Mouse (Mus musculus) lung, postnatal 0 days (tissue): ENCODE results near the gene Acsbg2. TPM values are rescaled to one million over a fixed set of nuclear protein-coding genes. Genes with fewer than 3 reads are reported as not detected.

ENCODE experiments used
- ATAC-seq: fragments of 200-750 bp; cut with Nextera tagmentation; 2 replicates; pipeline ENCODE4 v1.8.0; 2017; ENCODE audit warnings: moderate library complexity
- DNase-seq: peaks from one replicate; pipeline ENCODE4 v3.0.0-alpha.2; 2016; ENCODE audit warnings: low spot score
- H3K27ac ChIP-seq: fragments of 300-500 bp; sonication (generic); 2 replicates; pipeline ENCODE4 v1.5.1; 2014; ENCODE audit warnings: antibody characterized with exemption, mild to moderate bottlenecking, low read length, mixed read lengths
- H3K27me3 ChIP-seq: fragments of 300-500 bp; sonication (generic); replicated peaks from 2 replicates; pipeline ENCODE4 v1.6.1; 2014; ENCODE audit warnings: low read length, mixed read lengths; ENCODE audit not compliant: insufficient read depth
- H3K36me3 ChIP-seq: fragments of 300-500 bp; sonication (generic); 2 replicates; pipeline ENCODE4 v1.6.1; 2014; ENCODE audit warnings: low read length, mixed read lengths; ENCODE audit not compliant: insufficient read depth
- H3K4me1 ChIP-seq: fragments of 300-500 bp; sonication (generic); 2 replicates; pipeline ENCODE4 v1.6.1; 2014; ENCODE audit warnings: antibody characterized with exemption, low read depth, low read length, mixed read lengths; ENCODE audit not compliant: insufficient read depth
- H3K4me2 ChIP-seq: fragments of 300-500 bp; sonication (generic); replicated peaks from 2 replicates; pipeline ENCODE4 v1.6.1; 2014; ENCODE audit warnings: low read depth, mild to moderate bottlenecking, low read length, moderate library complexity, mixed read lengths
- H3K4me3 ChIP-seq: fragments of 300-500 bp; sonication (generic); 2 replicates; pipeline ENCODE4 v1.5.1; 2014; ENCODE audit warnings: low read depth, low read length
- H3K9ac ChIP-seq: fragments of 300-500 bp; sonication (generic); replicated peaks from 2 replicates; pipeline ENCODE4 v1.6.1; 2014; ENCODE audit warnings: low read depth, mild to moderate bottlenecking
- H3K9me3 ChIP-seq: fragments of 300-500 bp; sonication (generic); 2 replicates; pipeline ENCODE4 v1.6.1; 2016; ENCODE audit warnings: low read length, mixed read lengths
- CTCF ChIP-seq: IDR thresholded peaks from 2 replicates; pipeline ENCODE4 v1.5.1; 2016; ENCODE audit warnings: antibody characterized with exemption, mild to moderate bottlenecking
- EP300 ChIP-seq: IDR thresholded peaks from 2 replicates; pipeline ENCODE4 v1.6.1; 2016; ENCODE audit warnings: antibody characterized with exemption, mild to moderate bottlenecking, control low read depth
- WGBS: fragments of 180-500 bp; shearing (Covaris S2); extraction: QIAGEN DNeasy Blood & Tissue Kit; methylation state at CpG from one replicate; pipeline ENCODE4 v1.1.7; 2014; 5-methylcytosine and 5-hydroxymethylcytosine counted together
- polyA plus RNA-seq: library from polyadenylated mRNA; unstranded; fragments of >200 nt; fragmentation: Nextera tagmentation; extraction: Ambion mirVana; gene quantifications from 2 replicates; pipeline ENCODE4 v1.2.1, GENCODE M21; 2015

Gene Acsbg2
- polyA plus RNA-seq, 1 experiment from 2014 or later: not detected

DNA sequence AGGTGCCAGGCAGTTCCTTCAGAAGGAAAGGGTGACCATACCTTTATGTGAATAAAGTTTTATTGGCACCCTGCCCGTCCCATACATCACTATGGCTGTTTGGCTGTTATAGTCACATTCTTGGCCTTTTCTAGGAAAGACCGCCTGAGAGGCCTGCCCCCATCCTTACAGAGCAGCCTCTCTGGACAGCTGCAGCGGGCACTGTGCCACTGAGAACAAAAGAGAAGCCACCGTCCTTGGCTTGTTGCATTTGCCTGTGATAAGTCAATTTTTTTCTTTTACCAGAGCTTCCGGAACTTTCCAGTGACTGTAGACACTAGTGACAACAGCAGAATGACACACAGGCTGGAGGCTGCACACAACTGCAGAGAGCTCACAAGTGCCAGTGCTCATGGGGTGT, 69.3 kb downstream of the Acsbg2 start:
- DNase-seq (no peak), ATAC-seq (no peak)
- Histone ChIP-seq H3K4me2 (no peak overlapping the region), H3K9ac (no peak overlapping the region), H3K27me3 (no peaks in the 10 kb centered on the region), H3K9me3 (no peaks in the 10 kb centered on the region), H3K4me3 (no peak overlapping the region), H3K36me3 (no peaks in the 10 kb centered on the region), H3K4me1 (no peaks in the 10 kb centered on the region), H3K27ac (no peak overlapping the region)
- 45% methylated on average over 5 of the region's 5 CpGs for WGBS
- TF ChIP-seq EP300 (no peak), CTCF (no peak)

DNA sequence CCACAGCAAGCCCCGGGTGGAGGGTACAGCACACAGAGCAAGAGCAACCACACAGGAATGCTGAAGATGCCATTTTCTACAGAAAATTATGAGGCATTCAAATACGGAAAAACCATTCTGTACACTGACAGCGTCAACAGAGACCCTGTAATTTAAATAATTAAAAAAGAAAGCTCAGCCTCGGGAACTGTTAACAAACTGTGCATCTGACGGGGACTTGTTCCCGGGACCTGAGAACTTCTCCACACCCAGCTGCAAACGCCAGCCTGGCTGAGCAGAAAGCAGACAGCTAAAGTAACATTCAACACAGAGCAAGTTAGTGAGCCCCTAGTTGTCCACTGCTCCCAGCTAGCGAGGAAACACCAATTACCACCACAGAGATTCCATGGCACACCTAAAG, 72.2 kb downstream of the Acsbg2 start:
- TF ChIP-seq EP300 (no peak), CTCF (no peak)
- DNase-seq: no peak
- Histone ChIP-seq H3K9ac (no peak overlapping the region), H3K27me3 (no peaks in the 10 kb centered on the region), H3K4me2 (no peak overlapping the region), H3K36me3 (no peaks in the 10 kb centered on the region), H3K9me3 (no peaks in the 10 kb centered on the region), H3K4me1 (no peaks in the 10 kb centered on the region), H3K4me3 (no peak overlapping the region), H3K27ac (no peak overlapping the region)
- WGBS: 75% methylated on average over 8 of the region's 8 CpGs
- no peak for ATAC-seq

DNA sequence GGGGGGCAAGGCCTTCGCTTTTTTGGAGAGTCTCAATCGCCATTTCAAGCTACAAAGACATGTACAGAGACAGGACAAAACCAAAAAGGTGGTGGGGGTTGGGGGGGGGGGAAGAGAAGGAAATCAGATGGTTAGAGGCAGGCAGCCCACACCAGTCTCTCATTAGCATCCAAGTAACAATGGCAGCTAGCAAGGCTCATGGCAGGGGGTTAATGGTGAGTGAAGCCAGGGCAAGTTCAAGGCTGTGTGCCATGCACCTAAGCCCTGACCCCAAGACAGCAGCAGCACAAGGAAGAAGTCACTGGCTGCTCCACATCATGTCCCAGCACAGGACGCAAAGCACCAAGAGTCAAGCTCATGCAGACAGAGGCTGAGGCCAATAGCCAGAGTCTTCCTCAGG, 75.0 kb downstream of the Acsbg2 start:
- no peak overlapping the region for H3K9ac ChIP-seq
- H3K4me3 ChIP-seq: no peak overlapping the region
- H3K36me3 ChIP-seq: no peaks in the 10 kb centered on the region
- DNase-seq: no peak
- H3K27ac ChIP-seq: no peak overlapping the region
- WGBS: 84% methylated on average over 3 of the region's 3 CpGs
- H3K9me3 ChIP-seq: no peaks in the 10 kb centered on the region
- TF ChIP-seq CTCF: no peak
- TF ChIP-seq EP300: no peak
- H3K27me3 ChIP-seq: no peaks in the 10 kb centered on the region
- H3K4me2 ChIP-seq: no peak overlapping the region
- ATAC-seq: no peak
- no peaks in the 10 kb centered on the region for H3K4me1 ChIP-seq

DNA sequence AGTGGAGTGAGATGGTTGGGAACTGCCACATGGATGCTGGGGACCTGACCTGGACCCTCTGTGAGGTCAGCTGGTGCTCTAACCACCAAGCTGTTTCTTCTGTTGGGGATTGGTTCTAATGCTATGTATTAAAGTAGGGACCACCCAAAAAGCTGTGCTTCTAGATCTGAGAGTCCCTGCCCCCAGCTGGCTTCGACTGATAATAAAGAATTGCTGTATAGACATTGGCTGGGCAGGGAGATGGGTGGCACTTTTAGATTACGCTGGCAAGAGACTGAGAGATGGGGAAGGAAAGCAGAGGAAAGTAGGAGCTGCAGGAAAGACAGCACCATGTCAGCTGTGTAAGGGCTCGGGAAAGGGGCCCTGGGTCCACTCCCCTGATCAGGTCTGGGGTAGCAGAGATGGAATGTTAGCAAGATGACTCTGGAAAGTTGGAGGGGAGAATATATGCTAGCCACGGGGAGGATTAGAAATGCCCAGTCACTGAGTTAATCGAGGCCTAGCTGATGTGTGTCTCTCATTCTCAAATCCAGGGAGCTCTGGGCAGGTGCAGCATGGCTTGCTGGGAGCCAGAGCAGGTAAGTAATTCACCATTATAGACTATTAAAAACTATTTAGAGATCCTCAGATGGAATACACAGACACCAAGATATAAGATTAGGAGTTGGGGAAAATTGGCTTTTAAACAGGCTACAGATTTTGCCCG, 80.5 kb downstream of the Acsbg2 start:
- H3K36me3 ChIP-seq: no peaks in the 10 kb centered on the region
- H3K9me3 ChIP-seq: no peaks in the 10 kb centered on the region
- no peak overlapping the region for H3K4me3 ChIP-seq
- no peak overlapping the region for H3K27ac ChIP-seq
- H3K4me1 ChIP-seq: no peaks in the 10 kb centered on the region
- ATAC-seq (no peak), DNase-seq (no peak)
- no peak overlapping the region for H3K4me2 ChIP-seq
- no peak for TF ChIP-seq EP300
- no peak for TF ChIP-seq CTCF
- 61% methylated on average over 6 of the region's 6 CpGs for WGBS
- no peaks in the 10 kb centered on the region for H3K27me3 ChIP-seq
- no peak overlapping the region for H3K9ac ChIP-seq

Other genes starting within 250 kb of the Acsbg2 start
- 23.4 and 24.2 TPM in 2 replicates for gene Lonp1, start 247.6 kb downstream of the Acsbg2 start, polyA plus RNA-seq
- gene Catsperd, start 246.3 kb downstream of the Acsbg2 start, polyA plus RNA-seq: 0.12 and 0.32 TPM in 2 replicates
- gene Ranbp3, start 201.2 kb downstream of the Acsbg2 start, polyA plus RNA-seq: 42.6 and 44.8 TPM in 2 replicates
- gene Ndufa11, start 156.7 kb downstream of the Acsbg2 start, polyA plus RNA-seq: 380 and 426 TPM in 2 replicates
- 17.2 and 17.5 TPM in 2 replicates for gene Vmac, start 156.4 kb downstream of the Acsbg2 start, polyA plus RNA-seq
- 10.5 and 10.7 TPM in 2 replicates for gene Nrtn, start 116.9 kb downstream of the Acsbg2 start, polyA plus RNA-seq
- gene Dus3l, start 109.7 kb downstream of the Acsbg2 start, polyA plus RNA-seq: 26.3 and 29.7 TPM in 2 replicates
- gene Prr22, start 104.2 kb downstream of the Acsbg2 start, polyA plus RNA-seq: 0.23 and 0.33 TPM in 2 replicates
- 5.9 and 6.6 TPM in 2 replicates for gene Rfx2, start 43.4 kb downstream of the Acsbg2 start, polyA plus RNA-seq
- gene 1700061G19Rik, start 1.0 kb upstream of the Acsbg2 start, polyA plus RNA-seq: 0.15 and 0.23 TPM in 2 replicates
- 17.7 TPM in 2 replicates for gene Mllt1, start 61.0 kb upstream of the Acsbg2 start, polyA plus RNA-seq
- not detected in 2 replicates for gene Acer1, start 107.7 kb upstream of the Acsbg2 start, polyA plus RNA-seq
- 62.5 and 71.1 TPM in 2 replicates for gene Clpp, start 115.9 kb upstream of the Acsbg2 start, polyA plus RNA-seq
- 31.3 and 35.3 TPM in 2 replicates for gene Alkbh7, start 122.9 kb upstream of the Acsbg2 start, polyA plus RNA-seq
- 0.37 TPM in 1 of 2 replicates, not detected in the other for gene Pspn, start 125.6 kb upstream of the Acsbg2 start, polyA plus RNA-seq
- 33.3 and 37.0 TPM in 2 replicates for gene Gtf2f1, start 136.8 kb upstream of the Acsbg2 start, polyA plus RNA-seq
- 0.50 and 0.68 TPM in 2 replicates for gene Gm17949, start 137.0 kb upstream of the Acsbg2 start, polyA plus RNA-seq
- gene Khsrp, start 157.1 kb upstream of the Acsbg2 start, polyA plus RNA-seq: 20.4 and 21.0 TPM in 2 replicates
- gene Slc25a41, start 167.2 kb upstream of the Acsbg2 start, polyA plus RNA-seq: not detected in 2 replicates
- 119 and 120 TPM in 2 replicates for gene Crb3, start 184.7 kb upstream of the Acsbg2 start, polyA plus RNA-seq
- 5.8 and 5.9 TPM in 2 replicates for gene Slc25a23, start 185.4 kb upstream of the Acsbg2 start, polyA plus RNA-seq
- gene Dennd1c, start 204.1 kb upstream of the Acsbg2 start, polyA plus RNA-seq: 5.7 and 6.0 TPM in 2 replicates
- gene Tubb4a, start 213.3 kb upstream of the Acsbg2 start, polyA plus RNA-seq: 7.1 and 7.5 TPM in 2 replicates
- 3.0 and 3.4 TPM in 2 replicates for gene Tnfsf9, start 230.9 kb upstream of the Acsbg2 start, polyA plus RNA-seq